Mouse (Mus musculus): Measurements from ENCODE around the gene Plscr3.

DNA sequence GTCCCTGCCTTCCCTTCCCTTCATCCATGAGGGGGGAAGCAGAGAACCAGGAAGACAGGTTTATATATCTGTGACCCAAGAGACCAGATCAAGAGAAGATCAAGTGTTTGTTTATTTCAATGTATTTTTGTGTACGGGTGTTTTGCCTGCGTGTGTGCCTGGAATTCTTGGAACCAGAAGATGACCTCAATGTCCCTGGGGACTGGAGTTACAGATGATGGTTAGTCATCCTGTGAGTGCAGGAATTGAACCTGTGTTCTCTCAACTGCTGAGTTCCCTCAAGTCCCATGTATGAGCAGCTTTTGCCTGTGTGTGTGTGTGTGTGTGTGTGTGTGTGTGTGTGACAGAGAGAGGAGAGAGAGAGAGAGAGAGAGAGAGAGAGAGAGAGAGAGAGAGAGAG lies 38.5 kb upstream of the Plscr3 start:
- no peak for TF ChIP-seq CTCF (IDR thresholded peaks at IDR 0.05; ENCODE audit: borderline replicate concordance, insufficient read depth, low read depth, low read length)
- TF ChIP-seq POLR2A (IDR thresholded peaks at IDR 0.05; ENCODE audit: borderline replicate concordance, insufficient read depth, low read length), result no peak

All from cerebellum, adult 2 months (tissue).